Mouse (Mus musculus): ENCODE data around the gene Olfr1367.

DNA sequence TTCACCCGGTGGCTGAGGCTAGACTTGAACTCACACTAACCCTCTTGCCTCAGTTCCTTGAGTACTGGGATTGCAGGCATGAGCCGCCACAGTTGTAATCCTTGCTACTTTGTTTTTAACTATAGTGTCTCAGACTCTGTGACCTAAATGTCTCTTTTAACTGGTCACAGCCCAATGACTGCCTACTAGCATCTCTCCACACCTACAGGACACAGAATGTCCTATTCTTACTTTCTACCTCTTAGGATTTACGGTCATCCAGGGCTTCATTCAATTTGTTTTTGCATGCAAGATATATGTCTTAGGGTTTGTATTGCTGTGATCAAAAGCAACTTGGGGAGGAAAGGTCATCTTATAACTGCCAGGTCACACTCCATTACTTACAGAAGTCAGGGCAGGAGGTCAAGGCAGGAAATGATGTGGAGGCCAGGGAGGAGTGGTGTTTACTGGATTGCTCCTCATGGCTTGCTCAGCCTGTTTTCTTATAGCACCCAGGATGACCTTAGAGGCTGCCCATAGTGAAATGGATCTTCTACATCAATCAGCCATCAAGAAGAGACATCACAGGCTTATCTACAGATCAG, 42.1 kb upstream of the Olfr1367 start:
- TF ChIP-seq CTCF (IDR thresholded peaks at IDR 0.05; ENCODE audit: low read depth) = no peak
- TF ChIP-seq EP300 (IDR thresholded peaks at IDR 0.05; ENCODE audit: low read depth) = no peak

Data from heart, postnatal 0 days (tissue).